Mouse (Mus musculus): ENCODE data around the gene Ngf.

Gene Ngf

DNA sequence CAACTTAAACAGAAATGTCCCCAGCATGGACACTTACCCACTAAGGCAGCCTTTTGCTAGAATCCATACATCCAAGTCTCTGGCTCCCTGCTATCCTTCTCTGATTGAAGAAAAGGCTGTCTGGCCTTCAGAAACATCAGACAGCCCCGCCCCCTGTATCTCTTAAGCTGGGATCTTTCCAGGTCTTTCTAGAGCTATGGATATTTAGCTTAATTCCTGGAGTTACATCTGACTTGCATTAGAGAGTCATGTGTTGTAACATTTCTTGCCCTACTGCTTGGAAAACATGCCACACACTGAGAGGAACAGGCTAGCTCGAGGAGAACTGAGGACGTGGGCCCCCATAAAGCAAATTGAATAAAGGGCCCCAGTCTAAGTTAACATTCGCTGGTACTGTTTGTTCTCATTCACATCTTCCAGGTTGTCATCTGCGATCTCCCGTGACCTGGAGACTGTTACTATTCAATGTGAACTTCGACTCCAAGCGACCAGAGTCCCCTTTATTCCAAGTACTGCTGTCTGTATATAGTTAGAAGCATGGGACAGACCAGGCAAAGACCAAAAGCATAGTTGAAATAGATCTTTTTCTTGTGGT lies 38.0 kb downstream of the Ngf start:
- no peak for DNase-seq (ENCODE audit: low spot score in 2 of 2)

DNA sequence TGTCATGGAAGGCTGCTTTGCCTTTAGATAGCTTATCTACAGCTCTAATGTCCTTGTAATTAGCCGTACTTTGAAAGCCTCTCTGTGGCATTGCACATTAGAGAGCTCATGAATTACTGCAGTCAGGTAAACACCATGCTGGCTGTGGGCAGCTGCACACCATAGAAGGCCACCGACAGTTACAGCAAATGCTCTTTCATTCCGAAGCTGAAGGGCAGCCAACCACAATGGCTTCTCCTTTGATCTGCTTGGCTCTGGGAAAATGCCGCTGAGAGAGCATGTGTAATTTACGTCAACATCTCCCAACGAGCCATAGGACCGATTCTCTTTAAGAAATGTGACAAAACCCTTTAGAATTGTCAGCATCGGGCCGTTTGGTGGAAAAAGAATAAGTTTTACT lies 38.7 kb downstream of the Ngf start:
- no peak for DNase-seq (ENCODE audit: low spot score in 2 of 2)

DNA sequence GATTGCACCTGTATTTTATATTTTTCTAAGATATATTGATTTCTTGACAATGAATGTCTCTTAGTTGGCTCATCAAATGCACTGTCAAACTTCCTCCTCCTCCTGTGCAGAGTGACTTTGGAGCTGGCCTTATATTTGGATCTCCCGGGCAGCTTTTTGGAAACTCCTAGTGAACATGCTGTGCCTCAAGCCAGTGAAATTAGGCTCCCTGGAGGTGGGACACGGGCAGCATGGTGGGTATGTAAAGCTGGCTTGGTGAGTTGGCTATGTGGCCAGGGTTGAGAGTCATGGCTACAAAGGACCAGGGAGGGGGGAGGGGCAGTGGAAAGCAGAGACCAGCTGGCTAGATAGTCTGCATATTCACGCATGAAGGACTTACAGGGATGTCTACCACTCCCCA lies 39.9 kb downstream of the Ngf start:
- no peak for DNase-seq (ENCODE audit: low spot score in 2 of 2)

DNA sequence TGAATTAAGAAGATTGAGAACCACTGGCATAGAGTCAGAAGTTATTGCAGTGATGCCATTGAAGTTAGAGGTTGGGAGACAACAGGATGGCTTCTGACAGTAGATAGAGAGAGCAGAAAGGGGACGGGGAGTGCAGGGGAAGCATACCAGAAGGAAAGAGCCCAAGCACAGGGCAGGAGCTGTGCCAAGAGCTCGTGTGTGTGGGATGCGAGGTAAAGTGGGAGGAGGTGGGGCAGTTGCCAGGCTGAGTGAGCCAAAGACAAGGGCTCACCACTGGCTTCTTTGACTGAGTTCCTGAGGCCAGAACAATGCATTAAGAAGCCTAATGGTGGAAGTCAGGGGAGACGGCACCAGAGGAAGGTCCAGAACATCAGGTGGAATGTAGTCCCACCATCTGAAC lies 47.2 kb downstream of the Ngf start:
- no peak for DNase-seq (ENCODE audit: low spot score in 2 of 2)

DNA sequence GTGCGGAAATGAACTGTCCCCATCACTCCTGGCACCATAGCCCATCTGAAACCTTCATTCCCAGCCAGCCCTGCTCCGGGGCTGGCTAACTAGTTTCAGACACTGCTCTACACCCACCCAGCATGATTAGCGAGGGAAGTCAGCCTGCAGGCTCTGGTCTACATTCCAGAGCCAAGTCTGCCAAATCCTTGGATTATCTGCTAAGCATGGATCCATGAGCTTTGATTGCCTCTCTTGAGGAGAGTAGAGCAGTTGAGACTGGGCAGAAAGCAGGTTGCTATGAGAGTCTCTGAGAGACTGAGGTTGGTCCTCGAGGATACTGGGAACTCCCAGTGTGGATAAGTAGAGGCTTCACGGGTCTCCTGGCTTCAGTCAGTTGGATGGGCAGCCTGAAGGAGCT lies 51.3 kb downstream of the Ngf start:
- DNase-seq (ENCODE audit: low spot score in 2 of 2) = no peak

DNA sequence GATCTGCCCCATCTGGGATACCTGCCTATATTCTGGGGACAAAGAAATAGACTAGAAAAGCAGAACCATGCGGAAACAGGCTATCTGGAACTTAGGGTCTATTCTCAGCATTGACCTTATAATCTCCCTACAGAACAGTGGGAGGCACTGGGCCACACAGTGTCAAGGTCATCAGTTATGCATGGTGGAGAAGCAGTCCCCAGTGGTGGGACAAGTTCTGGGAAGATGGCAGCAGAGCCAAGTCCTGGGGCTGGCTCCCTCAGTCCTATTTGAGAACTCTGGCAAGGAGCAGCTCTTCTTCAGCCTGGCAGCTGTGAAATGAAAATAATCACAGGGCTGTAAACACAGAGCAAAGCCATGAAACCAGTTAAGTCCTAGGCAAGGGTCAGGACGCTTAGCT lies 54.0 kb downstream of the Ngf start:
- no peak for DNase-seq (ENCODE audit: low spot score in 2 of 2)

DNA sequence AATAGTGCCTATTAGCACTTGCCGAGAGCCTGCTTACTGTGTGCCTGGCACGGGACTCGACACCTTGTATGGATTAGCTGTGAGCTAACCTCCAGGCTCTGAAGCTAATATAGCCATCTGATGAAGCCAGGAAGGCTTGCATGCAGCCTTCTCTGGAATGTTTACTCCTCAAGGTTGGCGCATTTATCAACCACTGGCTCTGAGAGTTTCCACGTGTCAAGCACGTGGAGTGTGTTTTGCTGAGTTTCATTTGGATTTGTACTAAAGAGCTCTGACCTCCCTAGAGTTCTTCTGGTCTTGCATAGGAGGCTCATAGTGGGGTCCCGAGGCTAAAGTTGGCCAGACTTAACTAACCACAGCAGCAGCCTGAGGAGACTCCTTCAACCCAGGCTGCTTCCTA lies 55.2 kb downstream of the Ngf start:
- no peak for DNase-seq (ENCODE audit: low spot score in 2 of 2)

DNA sequence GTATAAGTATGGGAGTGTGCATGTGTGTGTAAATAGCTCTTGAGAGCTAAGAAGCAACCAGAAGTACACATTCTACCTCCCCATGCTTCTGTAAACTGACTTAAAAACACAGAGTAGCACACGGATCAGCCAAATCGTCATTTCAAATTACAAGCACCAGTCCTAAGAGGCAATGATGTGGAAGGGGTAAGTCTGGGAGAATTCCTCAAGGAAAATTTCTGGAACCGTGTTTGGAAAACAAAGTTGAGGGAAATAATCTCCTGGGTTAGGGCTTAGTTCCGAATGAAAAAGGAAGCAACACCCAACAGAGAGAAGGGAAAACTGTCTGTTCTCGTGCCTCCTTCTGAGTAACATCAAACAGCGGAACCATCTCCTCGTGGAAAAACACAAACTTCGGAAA lies 56.1 kb downstream of the Ngf start:
- no peak for DNase-seq (ENCODE audit: low spot score in 2 of 2)

DNA sequence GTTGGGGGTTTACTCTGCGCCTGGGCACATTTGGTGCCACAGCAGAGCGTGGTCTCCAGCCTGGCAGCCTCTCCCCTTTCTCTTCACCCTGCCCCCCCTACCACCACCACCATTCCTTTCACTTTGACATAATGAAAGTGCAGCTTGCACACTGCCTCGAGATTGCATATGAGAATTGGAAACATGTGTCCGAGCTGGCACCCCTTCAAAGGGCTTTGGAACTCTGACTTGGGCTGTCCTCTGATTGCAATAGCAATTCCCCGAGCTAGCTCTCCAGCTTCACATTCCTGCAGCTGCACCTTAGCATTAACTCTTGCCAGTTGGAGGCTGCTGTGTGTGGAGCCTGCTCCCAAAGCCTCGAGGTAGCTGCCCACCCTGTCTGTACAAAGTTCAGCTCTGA lies 56.8 kb downstream of the Ngf start:
- DNase-seq (ENCODE audit: low spot score in 2 of 2) = no peak

DNA sequence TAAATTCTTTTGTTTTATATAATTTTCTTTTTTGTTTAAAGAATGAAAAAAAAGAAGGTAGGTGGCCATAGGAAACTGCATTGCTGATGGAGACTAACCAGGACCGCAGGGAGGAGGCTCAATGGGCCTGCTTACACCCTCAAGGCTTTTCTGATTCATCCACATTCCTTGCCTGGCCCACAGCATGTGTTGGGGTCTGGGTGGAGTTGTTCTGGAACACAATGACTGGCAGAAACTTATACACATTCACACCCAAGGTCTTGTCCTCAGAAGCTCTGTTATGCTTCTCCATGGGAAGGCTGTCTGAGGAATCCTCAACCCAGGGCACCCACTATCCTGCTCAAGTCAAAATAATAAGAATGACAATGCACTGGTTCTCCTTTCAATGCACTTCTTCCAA lies 65.0 kb downstream of the Ngf start:
- DNase-seq (ENCODE audit: low spot score in 2 of 2) = no peak

DNA sequence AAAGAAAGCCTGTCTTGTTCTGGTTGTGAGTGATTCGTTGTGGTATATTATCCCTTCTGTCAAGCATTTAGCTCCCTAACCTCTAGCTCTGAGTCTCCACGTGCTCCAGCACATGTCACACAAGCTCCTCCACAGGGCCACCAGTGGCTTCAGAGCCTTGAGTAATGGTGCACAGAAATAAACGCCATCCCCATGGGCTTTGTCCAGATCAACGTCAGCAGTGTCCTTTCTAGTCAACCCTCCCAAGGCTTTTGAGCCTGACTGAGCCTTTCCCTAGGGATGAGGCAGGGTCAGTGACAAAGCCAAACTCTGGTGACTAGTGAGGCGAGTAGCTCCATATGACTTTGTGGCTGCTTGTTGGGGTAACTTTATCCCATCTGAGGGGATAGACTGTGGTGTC lies 73.9 kb downstream of the Ngf start:
- no peak for DNase-seq (ENCODE audit: low spot score in 2 of 2)

DNA sequence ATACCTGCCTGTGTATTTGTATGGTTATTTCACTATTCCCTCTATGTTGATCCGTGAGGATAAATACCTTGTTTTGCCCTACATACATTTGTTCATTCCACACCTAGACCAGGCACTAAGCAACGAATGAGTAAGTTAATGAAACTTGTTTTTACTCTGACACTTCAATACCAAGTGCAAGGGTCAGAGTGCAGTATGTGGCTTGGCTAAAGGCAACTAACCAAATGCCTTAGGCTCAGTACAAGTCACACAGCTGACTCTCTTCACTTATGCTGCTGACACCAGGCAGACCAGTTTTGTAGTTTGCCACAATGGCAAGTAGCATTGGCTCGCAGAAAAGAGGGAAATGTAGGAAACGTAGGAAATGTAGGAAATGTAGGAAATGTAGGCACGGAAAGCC lies 77.8 kb downstream of the Ngf start:
- DNase-seq (ENCODE audit: low spot score in 2 of 2) = no peak

DNA sequence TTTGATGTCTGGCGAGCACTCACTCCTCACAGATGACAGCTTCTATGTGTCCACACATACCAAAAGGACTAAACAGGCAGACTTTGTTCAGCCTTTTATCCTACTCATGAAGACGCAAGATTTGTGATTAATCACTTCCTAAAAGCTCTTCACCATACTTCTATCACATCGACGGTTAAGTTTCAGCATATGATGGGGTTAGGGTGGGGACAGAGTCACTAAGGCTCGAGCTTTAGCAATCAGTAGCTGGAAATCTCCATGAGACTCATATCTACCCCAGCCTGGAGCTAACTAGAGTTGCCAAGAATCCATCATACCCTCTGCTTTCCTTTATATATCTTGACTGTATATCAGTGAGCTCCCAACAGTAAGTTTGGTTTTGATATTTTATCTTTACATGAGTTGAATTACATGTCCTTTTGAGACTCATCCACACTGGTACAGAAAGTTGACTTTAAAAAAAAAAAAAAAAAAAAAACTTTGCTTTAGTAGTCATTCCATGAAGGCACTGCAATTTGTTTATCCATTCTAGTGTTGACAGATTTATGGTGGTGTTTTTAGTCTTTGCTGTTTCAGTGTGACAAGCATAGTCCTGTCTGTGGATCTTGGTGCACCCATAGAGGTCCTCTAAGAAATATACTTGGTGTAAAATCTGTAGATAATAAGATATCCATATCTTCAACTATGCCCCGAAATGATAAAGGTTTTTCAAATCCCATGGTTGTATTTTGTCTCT lies 84.4 kb downstream of the Ngf start:
- no peak for DNase-seq (ENCODE audit: low spot score in 2 of 2)

DNA sequence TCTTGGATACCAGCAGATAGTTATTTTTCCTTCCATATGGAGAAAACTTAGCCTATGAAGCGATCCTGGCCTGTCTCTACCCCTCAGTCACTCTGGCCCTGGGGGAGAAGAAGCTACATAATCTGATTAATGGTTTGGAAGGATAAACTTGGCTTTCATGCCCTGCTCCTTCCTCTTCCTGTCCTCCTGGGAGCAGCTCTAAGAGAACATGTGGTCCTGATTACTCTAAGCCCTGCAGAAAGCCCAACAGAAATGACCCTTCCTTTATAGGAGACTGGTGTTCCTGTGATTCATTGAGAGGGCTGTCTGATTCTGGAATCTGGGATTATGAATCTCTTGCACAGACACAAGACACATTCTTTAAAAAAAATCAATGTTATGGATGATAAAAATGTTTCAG lies 86.4 kb downstream of the Ngf start:
- DNase-seq (ENCODE audit: low spot score in 2 of 2) = no peak

DNA sequence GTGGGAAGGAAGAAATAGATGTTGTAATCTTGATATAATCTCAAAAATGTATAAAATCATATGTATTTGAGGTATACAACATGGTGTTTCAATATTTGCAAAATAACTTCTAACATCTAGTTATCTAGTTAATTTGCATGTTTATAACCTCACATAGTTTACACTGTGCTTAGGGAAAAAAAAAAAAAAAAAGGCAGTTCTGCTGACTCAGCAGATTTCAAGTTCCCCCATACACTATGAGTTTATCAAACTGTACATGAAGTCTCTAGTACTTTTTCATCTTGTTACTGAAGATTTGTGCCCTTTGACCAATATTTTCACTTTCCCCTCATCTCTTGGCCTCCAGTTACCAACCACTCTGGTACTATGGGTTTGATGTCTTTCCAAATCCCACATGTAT lies 86.9 kb downstream of the Ngf start:
- DNase-seq (ENCODE audit: low spot score in 2 of 2) = no peak
